Mouse (Mus musculus) CH12.LX (cell line): ENCODE results near the gene Sipa1l3.

ENCODE experiments used
- CHD2 ChIP-seq: IDR thresholded peaks from 2 replicates; pipeline ENCODE4 v1.6.1; 2011; ENCODE audit warnings: low read length, improper control_type of control experiment
- CTCF ChIP-seq, 2 experiments: IDR thresholded peaks in 1 of 2; conservative IDR thresholded peaks in 1 of 2; 2 replicates each; pipeline ENCODE4 v1.5.1; 2011 to 2012; ENCODE audit warnings: low read depth in 2 of 2, low read length in 2 of 2, improper control_type of control experiment in 1 of 2, inconsistent platforms in 1 of 2, mild to moderate bottlenecking in 1 of 2, moderate library complexity in 1 of 2
- E2F4 ChIP-seq: IDR thresholded peaks from 2 replicates; pipeline ENCODE4 v1.6.1; 2011; ENCODE audit warnings: low read depth, low read length, improper control_type of control experiment; ENCODE audit not compliant: insufficient replicate concordance
- ELF1 ChIP-seq: IDR thresholded peaks from 2 replicates; pipeline ENCODE4 v1.6.1; 2014; ENCODE audit warnings: low read depth, mild to moderate bottlenecking, inconsistent platforms, low read length, improper control_type of control experiment
- GABPA ChIP-seq: IDR thresholded peaks from 2 replicates; pipeline ENCODE4 v1.6.1; 2012; ENCODE audit warnings: low read depth, low read length, improper control_type of control experiment, inconsistent platforms; ENCODE audit not compliant: insufficient replicate concordance
- HCFC1 ChIP-seq: IDR thresholded peaks from 2 replicates; pipeline ENCODE4 v1.6.1; 2012; ENCODE audit warnings: low read depth, mild to moderate bottlenecking, inconsistent platforms, low read length, improper control_type of control experiment
- KAT2A ChIP-seq: IDR thresholded peaks from 2 replicates; pipeline ENCODE4 v1.6.1; 2012; ENCODE audit warnings: low read length, improper control_type of control experiment, inconsistent platforms; ENCODE audit not compliant: insufficient replicate concordance
- MAZ ChIP-seq: IDR thresholded peaks from 2 replicates; pipeline ENCODE4 v1.6.1; 2012; ENCODE audit warnings: low read depth, mild to moderate bottlenecking, inconsistent platforms, low read length, improper control_type of control experiment, moderate library complexity
- POLR2AphosphoS2 ChIP-seq: IDR thresholded peaks from 2 replicates; pipeline ENCODE4 v1.6.1; 2011; ENCODE audit warnings: low read depth, low read length, improper control_type of control experiment
- TBP ChIP-seq: conservative IDR thresholded peaks from 2 replicates; pipeline ENCODE4 v1.6.1; 2011; ENCODE audit warnings: low read depth, low read length, improper control_type of control experiment
- UBTF ChIP-seq: IDR thresholded peaks from 2 replicates; pipeline ENCODE4 v1.6.1; 2012; ENCODE audit warnings: low read depth, mild to moderate bottlenecking, inconsistent platforms, low read length, improper control_type of control experiment, moderate library complexity
- USF1 ChIP-seq: IDR thresholded peaks from 2 replicates; pipeline ENCODE4 v1.6.1; 2014; ENCODE audit warnings: low read depth, mild to moderate bottlenecking, inconsistent platforms, low read length, improper control_type of control experiment
- ZMIZ1 ChIP-seq: IDR thresholded peaks from 2 replicates; pipeline ENCODE4 v1.6.1; 2012; ENCODE audit warnings: low read depth, mild to moderate bottlenecking, inconsistent platforms, low read length, improper control_type of control experiment

GRCm38 (mm10) chr7:29434313-29435035, 84.0 kb downstream of the Sipa1l3 start:
- TF ChIP-seq CTCF (conservative IDR thresholded peaks at IDR 0.05 in 1 of 2, IDR thresholded peaks at IDR 0.05 in 1 of 2; ENCODE audit: low read depth in 2 of 2, low read length in 2 of 2) = no peak
- no peak for TF ChIP-seq KAT2A
- no peak for TF ChIP-seq HCFC1
- no peak for TF ChIP-seq UBTF
- no peak for TF ChIP-seq GABPA
- TF ChIP-seq USF1 = no peak
- TF ChIP-seq TBP = no peak
- no peak for TF ChIP-seq CHD2
- TF ChIP-seq E2F4 = no peak
- TF ChIP-seq ZMIZ1 = no peak
- TF ChIP-seq MAZ = no peak
- TF ChIP-seq POLR2AphosphoS2 = no peak
- no peak for TF ChIP-seq ELF1
